Mouse (Mus musculus) small intestine, adult 2 months (tissue): ENCODE results near the gene Tsx.

Experiments used
- CTCF ChIP-seq: fragments of 200-500 bp; IDR thresholded peaks from 2 replicates; pipeline ENCODE4 v1.5.1; 2012; ENCODE audit warnings: low read depth, mild to moderate bottlenecking, control low read depth, inconsistent platforms, low read length, moderate library complexity, mixed read lengths; ENCODE audit not compliant: insufficient replicate concordance, insufficient read length; ENCODE audit errors: extremely low read depth
- POLR2A ChIP-seq: fragments of 200-500 bp; IDR thresholded peaks from 2 replicates; pipeline ENCODE4 v1.6.1; 2012; ENCODE audit warnings: low read depth, mild to moderate bottlenecking, control low read depth, inconsistent platforms, low read length, moderate library complexity

DNA sequence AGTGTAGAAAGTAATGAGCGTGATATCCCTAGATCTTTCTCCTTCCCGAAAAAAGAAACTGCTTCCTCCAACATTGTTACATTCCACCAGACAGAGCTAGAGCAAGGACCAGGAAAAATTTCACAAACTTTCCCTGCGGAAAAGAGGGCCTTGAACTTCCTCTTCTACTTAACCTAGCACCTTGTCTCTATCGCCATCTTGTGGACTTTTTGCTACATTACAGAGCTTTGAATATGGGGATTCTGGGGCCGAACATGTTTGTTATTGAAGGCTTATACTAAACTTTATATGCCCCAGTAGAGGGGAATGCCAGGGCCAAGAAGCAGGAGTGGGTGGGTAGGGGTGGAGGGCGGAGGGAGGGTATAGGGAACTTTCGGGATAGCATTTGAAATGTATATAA is 29.5 kb downstream of the Tsx start:
- TF ChIP-seq POLR2A (no peak), CTCF (no peak)
